Mouse (Mus musculus) neural tube, embryonic 11.5 days (tissue): ENCODE measurements at regions not wholly inside any gene's neighbourhood (a gene's known extent, or its start where the extent isn't known, plus 50 kb on each side); places are given as distances from the start of the nearest gene placed in this dataset.

ENCODE experiments used
- ATAC-seq: fragments of 200-750 bp; cut with Nextera tagmentation; 2 replicates; pipeline ENCODE4 v1.8.0; 2017; ENCODE audit warnings: moderate number of reproducible peaks, mild to moderate bottlenecking, moderate TSS enrichment, moderate library complexity; ENCODE audit not compliant: insufficient read depth, low FRiP score, low TSS enrichment
- DNase-seq: peaks from one replicate; pipeline ENCODE4 v3.0.0-alpha.2; 2015; ENCODE audit warnings: low spot score
- H3K27ac ChIP-seq: fragments of 300-500 bp; sonication (generic); 2 replicates; pipeline ENCODE4 v1.5.1; 2014; ENCODE audit warnings: low read depth, mild to moderate bottlenecking, low read length
- H3K27me3 ChIP-seq: fragments of 300-500 bp; sonication (generic); 2 replicates; pipeline ENCODE4 v1.6.1; 2014; ENCODE audit warnings: mild to moderate bottlenecking, low read length, mixed read lengths; ENCODE audit not compliant: control insufficient read depth, insufficient read depth
- H3K36me3 ChIP-seq: fragments of 300-500 bp; sonication (generic); 2 replicates; pipeline ENCODE4 v1.6.1; 2014; ENCODE audit warnings: mild to moderate bottlenecking, low read length, moderate library complexity, mixed read lengths; ENCODE audit not compliant: control insufficient read depth, insufficient read depth
- H3K4me1 ChIP-seq: fragments of 300-500 bp; sonication (generic); 2 replicates; pipeline ENCODE4 v1.6.1; 2014; ENCODE audit warnings: low read length, mixed read lengths; ENCODE audit not compliant: control insufficient read depth, insufficient read depth
- H3K4me2 ChIP-seq: fragments of 300-500 bp; sonication (generic); 2 replicates; pipeline ENCODE4 v1.6.1; 2014; ENCODE audit warnings: low read depth, mild to moderate bottlenecking, moderate library complexity
- H3K4me3 ChIP-seq: fragments of 300-500 bp; sonication (generic); 2 replicates; pipeline ENCODE4 v1.5.1; 2014; ENCODE audit warnings: low read depth, low read length
- H3K9ac ChIP-seq: fragments of 300-500 bp; sonication (generic); 2 replicates; pipeline ENCODE4 v1.6.1; 2014; ENCODE audit warnings: mild to moderate bottlenecking, low read length
- H3K9me3 ChIP-seq: fragments of 300-500 bp; sonication (generic); 2 replicates; pipeline ENCODE4 v1.6.1; 2016; ENCODE audit warnings: low read length; ENCODE audit not compliant: control insufficient read depth
- WGBS: fragments of 180-500 bp; shearing (Covaris S2); extraction: QIAGEN DNeasy Blood & Tissue Kit; methylation state at CpG from one replicate; pipeline ENCODE4 v1.1.7; 2014; 5-methylcytosine and 5-hydroxymethylcytosine counted together

GRCm38 (mm10) chr6:117284376-117285106 is 116.2 kb downstream of the Cxcl12 start:
- Histone ChIP-seq H3K27me3 (no peaks in the 10 kb centered on the region), H3K4me1 (no peaks in the 10 kb centered on the region), H3K4me2 (no peak overlapping the region), H3K36me3 (no peaks in the 10 kb centered on the region), H3K9ac (no peak overlapping the region), H3K27ac (no peak overlapping the region), H3K9me3 (no peaks in the 10 kb centered on the region), H3K4me3 (no peak overlapping the region)
- ATAC-seq (no peak), DNase-seq (no peak)
- 79% methylated on average over 5 of the region's 5 CpGs for WGBS

GRCm38 (mm10) chr6:117287396-117287795 is 119.1 kb downstream of the Cxcl12 start:
- Histone ChIP-seq H3K27ac (no peak overlapping the region), H3K4me3 (no peak overlapping the region), H3K4me1 (no peaks in the 10 kb centered on the region), H3K4me2 (no peak overlapping the region), H3K36me3 (no peaks in the 10 kb centered on the region), H3K9ac (no peak overlapping the region), H3K9me3 (no peaks in the 10 kb centered on the region), H3K27me3 (no peaks in the 10 kb centered on the region)
- no peak for DNase-seq
- ATAC-seq, result no peak
- WGBS, result 90% methylated on average over 5 of the region's 5 CpGs

GRCm38 (mm10) chr6:117293780-117294465 is 125.6 kb downstream of the Cxcl12 start:
- DNase-seq, result no peak
- no peaks in the 10 kb centered on the region for H3K36me3 ChIP-seq
- H3K4me1 ChIP-seq, result no peaks in the 10 kb centered on the region
- H3K9me3 ChIP-seq, result no peaks in the 10 kb centered on the region
- H3K4me3 ChIP-seq, result no peak overlapping the region
- ATAC-seq, result no peak
- H3K4me2 ChIP-seq, result no peak overlapping the region
- no peak overlapping the region for H3K9ac ChIP-seq
- 27% methylated on average over 9 of the region's 9 CpGs for WGBS
- no peak overlapping the region for H3K27ac ChIP-seq
- no peaks in the 10 kb centered on the region for H3K27me3 ChIP-seq

GRCm38 (mm10) chr6:117297918-117298317 is 129.6 kb downstream of the Cxcl12 start:
- DNase-seq (no peak), ATAC-seq (no peak)
- no peak overlapping the region for H3K9ac ChIP-seq
- no peak overlapping the region for H3K4me3 ChIP-seq
- H3K36me3 ChIP-seq, result no peaks in the 10 kb centered on the region
- no peaks in the 10 kb centered on the region for H3K27me3 ChIP-seq
- H3K9me3 ChIP-seq, result no peaks in the 10 kb centered on the region
- WGBS, result 87% methylated on average over 2 of the region's 2 CpGs
- H3K4me2 ChIP-seq, result no peak overlapping the region
- no peaks in the 10 kb centered on the region for H3K4me1 ChIP-seq
- no peak overlapping the region for H3K27ac ChIP-seq

GRCm38 (mm10) chr6:117299503-117300288 is 131.4 kb downstream of the Cxcl12 start:
- Histone ChIP-seq H3K27ac (no peak overlapping the region), H3K4me2 (no peak overlapping the region), H3K4me1 (no peaks in the 10 kb centered on the region), H3K27me3 (no peaks in the 10 kb centered on the region), H3K9ac (no peak overlapping the region), H3K9me3 (no peaks in the 10 kb centered on the region), H3K36me3 (no peaks in the 10 kb centered on the region), H3K4me3 (no peak overlapping the region)
- WGBS, result 71% methylated on average over 7 of the region's 7 CpGs
- ATAC-seq (no peak), DNase-seq (no peak)

GRCm38 (mm10) chr6:117303361-117303760 is 135.0 kb downstream of the Cxcl12 start:
- ATAC-seq (no peak), DNase-seq (no peak)
- H3K27ac ChIP-seq, result no peak overlapping the region
- H3K4me2 ChIP-seq, result no peak overlapping the region
- no peaks in the 10 kb centered on the region for H3K9me3 ChIP-seq
- H3K9ac ChIP-seq, result no peak overlapping the region
- no peaks in the 10 kb centered on the region for H3K4me1 ChIP-seq
- H3K27me3 ChIP-seq, result no peaks in the 10 kb centered on the region
- no peak overlapping the region for H3K4me3 ChIP-seq
- H3K36me3 ChIP-seq, result no peaks in the 10 kb centered on the region
- 66% methylated on average over 4 of the region's 5 CpGs for WGBS

GRCm38 (mm10) chr6:117305736-117306250 is 137.5 kb downstream of the Cxcl12 start:
- whole genome bisulfite sequencing, result 80% methylated on average over 4 of the region's 4 CpGs
- Histone ChIP-seq H3K4me3 (no peak overlapping the region), H3K9ac (no peak overlapping the region), H3K4me1 (no peaks in the 10 kb centered on the region), H3K27ac (no peak overlapping the region), H3K27me3 (no peaks in the 10 kb centered on the region), H3K36me3 (no peaks in the 10 kb centered on the region), H3K9me3 (no peaks in the 10 kb centered on the region), H3K4me2 (no peak overlapping the region)
- DNase-seq, result no peak
- no peak for ATAC-seq

- WGBS, result 89% methylated on average over 2 of the region's 2 CpGs
- no peaks in the 10 kb centered on the region for H3K9me3 ChIP-seq
- no peak for DNase-seq
These were observed 140.3 kb downstream of the Cxcl12 start for GRCm38 (mm10) chr6:117308636-117309035.

More at GRCm38 (mm10) chr6:117308636-117309035, 140.3 kb downstream of the Cxcl12 start:
- Histone ChIP-seq H3K4me2 (no peak overlapping the region), H3K4me1 (no peaks in the 10 kb centered on the region), H3K27me3 (no peaks in the 10 kb centered on the region), H3K27ac (no peak overlapping the region), H3K36me3 (no peaks in the 10 kb centered on the region), H3K9ac (no peak overlapping the region), H3K4me3 (no peak overlapping the region)
- no peak for ATAC-seq
